Mouse (Mus musculus) mature B cell (primary cell): ENCODE data around the gene Fcho2.
"Not testable (repeated sequence)": the region's sequence is repeated elsewhere in the genome, so short reads cannot be mapped to it uniquely, and the experiment has no call there.

ENCODE experiments used
- in situ Hi-C: fragments of 300-500 bp; cut with MboI; formaldehyde crosslinking; loops from 2 replicates; pipeline ENCODE4 v1.14.3; 2019

Gene Fcho2

DNA sequence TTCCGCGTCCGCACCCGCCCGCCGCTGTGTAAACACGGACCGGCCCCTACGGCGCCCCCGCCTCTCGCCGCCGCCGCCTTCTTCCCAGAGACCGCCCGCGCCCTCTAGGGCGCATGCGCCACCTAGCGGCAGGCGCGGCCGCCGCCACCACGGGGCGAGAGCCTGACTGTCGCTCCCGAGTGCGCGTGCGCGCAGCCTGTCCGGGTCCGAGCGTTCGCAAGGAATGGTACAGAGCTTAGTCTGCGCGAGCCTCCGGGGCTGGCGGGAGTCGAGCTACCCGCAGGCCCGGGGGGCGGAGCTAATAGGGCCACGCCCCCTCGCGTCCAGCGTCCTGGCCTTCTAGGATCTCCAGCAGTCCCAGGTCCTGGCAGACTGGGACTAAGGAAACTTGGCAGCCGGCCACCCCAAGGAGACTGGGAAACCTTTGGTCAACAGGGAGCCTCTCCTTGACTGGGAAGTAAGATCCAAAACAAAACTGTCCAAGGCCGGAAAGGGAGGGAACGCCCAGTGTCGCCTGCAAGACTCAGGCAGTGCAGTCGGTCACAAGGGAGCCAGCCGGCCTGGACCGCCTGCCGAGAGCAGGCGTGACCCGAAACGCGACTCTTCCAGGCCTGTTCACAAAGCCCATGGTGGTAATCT, at the start of gene Fcho2:
Gene Fcho2, minus strand, starts transcription at position 303 of the 639 bp plus-strand sequence.
- in situ Hi-C loops, result no loop called here

DNA sequence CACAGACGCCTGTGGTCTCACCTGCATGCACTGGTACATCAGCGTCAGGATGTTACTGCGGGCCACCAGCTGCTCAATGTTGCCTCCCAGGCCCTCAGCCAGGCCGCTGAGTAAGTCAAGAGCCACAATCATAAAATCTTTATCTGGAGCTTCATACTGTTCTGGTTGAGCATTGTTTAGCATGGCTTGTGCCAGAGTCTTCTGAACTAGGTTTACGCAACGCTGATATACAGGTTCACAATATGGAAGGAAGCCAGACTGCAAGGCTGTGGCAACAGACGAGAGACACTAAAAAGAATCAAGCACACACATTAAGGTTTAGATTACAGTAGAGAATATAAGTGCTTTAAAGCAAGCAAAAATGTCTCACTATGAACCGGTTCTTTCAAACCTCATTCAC, 40.0 kb upstream of the Fcho2 start:
- in situ Hi-C loops, result loop anchor here (25.0 kb wide), 1 partner anchor 232 kb away; no protein-coding TSS in a partner anchor

DNA sequence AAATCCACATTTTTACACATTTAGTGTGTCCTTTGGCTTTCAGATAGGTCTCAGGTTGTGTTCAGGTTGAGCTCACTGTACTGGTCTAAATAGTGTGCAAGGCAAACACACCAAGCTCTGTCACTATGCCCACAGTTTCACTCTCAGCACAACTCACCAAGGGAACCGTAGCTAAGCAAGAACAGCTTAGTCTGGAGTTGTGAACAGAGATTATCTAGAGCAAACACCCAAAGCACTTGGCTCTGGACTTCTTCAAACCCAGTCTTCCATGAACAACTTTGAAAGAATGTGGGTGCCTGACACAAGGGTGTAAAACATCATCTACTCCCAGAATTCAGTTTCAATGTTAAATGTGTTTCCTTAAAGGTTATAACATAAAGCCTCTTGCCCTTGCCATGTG, 30.5 kb upstream of the Fcho2 start:
- in situ Hi-C loops, result no loop called here

DNA sequence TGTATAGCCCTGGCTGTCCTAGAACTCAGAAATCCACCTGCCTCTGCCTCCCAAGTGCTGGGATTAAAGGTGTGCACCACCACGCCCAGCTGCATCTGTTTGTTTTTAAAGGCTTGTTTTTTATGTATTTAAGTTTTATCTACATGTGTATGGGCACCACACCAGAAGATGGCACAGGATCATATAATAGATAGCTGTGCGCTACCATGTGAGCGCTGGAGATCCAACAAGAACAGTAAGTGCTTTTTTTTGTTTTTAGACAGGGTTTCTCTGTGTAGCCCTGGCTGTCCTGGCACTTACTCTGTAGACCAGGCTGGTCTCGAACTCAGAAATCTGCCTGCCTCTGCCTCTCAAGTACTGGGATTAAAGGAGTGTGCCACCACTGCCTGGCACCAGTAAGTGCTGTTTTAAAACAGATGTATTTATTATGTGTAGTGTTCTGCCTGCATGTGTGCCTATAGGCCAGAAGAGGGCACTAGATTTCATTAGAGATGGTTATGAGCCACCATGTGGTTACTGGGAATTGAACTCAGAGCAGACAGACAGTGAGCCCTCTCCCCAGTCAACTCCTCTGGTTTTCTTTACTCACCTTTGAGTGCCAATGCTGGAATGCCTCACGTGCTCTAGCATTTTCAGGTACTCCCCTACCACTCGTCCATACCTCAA, 21.3 kb upstream of the Fcho2 start:
- in situ Hi-C loops, result no loop called here

DNA sequence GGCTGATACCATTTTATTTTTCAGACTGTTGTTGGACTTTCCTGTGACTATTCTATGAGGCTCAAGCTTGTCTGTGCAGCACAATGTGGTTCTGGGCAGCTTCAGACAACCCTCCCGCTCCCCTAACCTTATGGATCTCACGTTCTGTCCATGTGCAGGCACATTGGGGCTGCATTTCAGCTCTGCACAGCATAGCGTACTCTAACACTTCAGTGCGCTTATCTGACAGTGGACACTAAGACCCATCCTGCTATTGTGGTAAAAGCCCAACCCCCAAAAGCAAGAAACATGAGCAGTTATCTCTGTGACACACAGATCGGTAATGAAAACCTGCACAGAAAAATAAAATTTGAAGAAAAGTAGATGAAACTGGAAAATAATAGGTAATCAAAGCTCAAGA, 20.5 kb upstream of the Fcho2 start:
- in situ Hi-C loops, result no loop called here

DNA sequence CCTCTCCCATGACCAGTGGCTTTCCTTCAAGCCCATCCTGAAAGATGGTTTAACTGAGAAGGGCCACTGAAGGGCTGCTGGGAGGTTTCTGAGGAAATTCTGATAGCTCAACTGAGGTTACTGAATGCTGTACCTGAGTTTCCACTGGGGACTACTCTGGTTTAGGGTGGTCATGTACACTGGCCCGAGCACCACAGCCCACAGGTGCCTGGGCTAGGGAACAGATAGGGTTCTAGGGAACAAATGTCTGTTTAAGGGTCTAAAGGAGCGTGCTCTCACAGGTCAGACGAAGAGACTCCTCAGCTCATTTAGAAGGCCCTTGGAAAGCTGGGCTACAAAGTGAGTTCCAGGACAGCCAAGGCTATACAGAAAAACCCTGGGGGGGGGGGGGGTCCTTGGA, 19.5 kb upstream of the Fcho2 start:
- in situ Hi-C loops, result no loop called here

DNA sequence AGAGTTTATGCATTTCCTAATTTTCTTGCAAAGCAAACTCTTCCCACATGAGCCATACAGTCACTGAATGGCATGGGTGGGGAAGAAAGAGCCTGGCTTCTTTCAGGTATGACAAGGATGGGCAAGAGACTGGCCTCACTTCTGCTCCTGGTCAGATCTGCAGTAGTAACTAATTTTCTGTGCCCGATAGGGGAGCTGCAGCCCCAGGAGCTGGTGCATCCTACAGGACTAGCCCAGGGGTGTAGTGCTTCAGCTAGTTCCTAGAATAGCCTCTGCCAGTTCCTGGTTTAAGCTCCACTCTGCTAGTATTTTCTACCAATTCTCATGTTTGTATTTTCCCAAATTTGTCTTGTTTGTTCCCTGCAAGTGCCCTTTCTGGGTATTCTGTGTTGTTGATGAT, 18.9 kb upstream of the Fcho2 start:
- in situ Hi-C loops, result no loop called here

DNA sequence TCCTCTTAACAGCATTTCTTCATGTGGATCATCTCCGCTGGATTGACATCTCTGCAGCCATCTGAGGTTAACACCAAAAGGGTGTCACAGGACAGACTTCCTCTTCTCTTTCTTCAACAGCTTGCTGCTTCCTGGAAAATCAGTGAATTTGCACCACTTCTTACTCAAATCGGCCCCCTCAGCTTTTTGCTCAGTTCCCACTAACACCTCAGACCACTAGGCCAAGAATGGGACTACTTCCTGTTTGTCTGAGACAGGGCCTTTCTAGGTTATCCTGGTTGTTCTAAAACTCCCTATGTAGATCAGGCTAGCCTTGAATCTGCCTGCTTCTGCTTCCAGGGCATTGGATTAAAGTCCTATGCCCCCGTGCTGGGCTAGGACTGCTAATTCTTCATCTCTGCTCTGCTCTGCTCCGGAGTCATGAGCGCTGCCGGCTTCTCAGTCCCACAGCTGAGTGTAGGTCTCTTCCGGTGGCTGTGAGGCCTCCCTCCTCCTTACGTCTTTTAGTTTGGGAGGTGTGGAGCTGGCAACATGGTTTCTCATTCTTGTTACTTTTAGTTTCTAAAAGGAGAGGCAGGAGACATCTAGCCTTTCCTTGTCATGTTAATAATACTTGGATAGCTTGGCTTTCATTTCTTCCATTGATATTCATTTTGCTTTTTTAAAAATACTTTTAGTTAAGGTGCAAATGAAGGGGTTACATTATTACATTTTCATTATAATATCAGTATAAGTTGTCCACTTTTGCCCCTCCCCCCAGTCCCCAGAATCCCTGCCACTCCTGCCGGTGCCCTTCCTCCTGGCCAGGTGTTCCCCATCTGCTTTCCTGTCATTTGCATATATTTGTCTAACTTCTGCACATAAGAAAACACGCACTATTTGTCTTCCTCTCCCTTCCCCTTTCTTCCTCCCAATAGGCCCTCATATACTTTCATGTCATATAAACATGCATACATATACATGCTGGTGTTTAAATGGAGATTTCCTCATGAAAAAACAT, 17.5 kb upstream of the Fcho2 start:
- in situ Hi-C loops, result no loop called here

DNA sequence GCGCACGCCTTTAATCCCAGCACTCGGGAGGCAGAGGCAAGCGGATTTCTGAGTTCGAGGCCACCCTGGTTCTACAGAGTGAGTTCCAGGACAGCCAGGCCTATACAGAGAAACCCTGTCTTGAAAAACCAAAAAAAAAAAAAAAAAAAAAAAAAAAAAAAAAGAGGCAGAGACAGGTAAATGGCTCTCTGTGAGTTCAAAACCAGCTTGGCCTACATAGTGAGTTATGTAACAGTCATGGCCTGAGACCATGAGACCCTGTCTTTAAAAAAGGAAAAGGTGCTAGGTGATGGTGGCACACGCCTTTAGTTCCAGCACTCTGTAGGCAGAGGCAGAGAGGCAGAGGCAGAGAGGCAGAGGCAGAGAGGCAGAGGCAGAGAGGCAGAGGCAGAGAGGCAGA, 13.8 kb upstream of the Fcho2 start:
- in situ Hi-C loops, result not testable (repeated sequence)

DNA sequence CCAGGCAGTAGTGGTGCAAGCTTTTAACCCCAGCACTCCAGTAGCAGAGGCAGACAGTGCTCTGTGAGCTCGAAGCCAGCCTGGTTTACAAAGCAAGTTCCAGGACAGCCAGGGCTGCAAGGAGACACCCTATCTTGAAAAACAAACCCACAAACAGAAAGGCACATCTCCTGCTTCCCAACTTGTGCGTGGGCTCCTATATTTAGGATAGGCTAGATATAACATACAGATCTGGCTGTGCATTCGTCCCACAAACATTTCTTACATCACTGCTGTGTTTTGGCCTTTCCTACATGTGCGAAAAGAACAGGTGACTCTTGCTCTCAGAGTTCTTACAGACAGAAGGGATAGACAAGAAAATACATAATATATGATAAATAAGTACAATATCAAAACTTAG, 10.3 kb upstream of the Fcho2 start:
- in situ Hi-C loops, result no loop called here

DNA sequence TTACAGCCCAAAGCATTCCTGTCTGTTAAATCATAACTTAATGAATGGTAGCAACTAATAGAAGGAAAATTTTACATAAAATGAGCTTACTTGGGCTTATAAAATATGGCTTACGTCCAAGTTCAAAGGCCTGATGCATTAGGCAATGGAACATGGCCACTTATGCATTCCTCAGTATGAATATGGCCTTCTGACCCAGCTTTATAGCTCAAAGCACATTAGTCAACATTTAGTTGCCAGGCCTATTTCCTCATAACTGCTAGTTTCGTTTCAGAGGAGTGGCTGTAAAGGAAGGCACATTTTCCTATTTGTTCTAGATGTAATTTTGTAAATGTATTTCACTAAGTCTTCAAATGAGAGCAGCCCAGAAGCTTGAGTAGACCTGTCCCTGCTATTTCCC, 3.8 kb upstream of the Fcho2 start:
- in situ Hi-C loops, result no loop called here

DNA sequence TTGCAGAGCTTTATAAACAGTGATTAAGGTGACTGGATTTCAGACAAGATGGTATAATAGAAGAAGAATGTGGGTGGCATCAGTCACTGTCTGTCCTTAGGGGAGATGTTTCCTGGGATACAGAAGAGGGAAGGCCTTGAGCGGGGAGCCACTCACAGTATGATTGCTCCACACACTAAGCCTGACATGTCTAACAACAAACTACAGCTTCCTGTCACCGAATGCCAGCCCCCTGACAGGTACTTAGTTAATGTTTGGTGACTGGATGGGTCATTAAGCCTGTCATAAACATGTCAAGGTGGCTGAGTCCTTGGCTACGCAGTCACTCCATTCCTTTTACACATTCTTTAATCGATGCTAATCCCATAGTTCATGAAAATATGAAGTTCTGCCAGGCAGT, 3.0 kb upstream of the Fcho2 start:
- in situ Hi-C loops, result no loop called here

DNA sequence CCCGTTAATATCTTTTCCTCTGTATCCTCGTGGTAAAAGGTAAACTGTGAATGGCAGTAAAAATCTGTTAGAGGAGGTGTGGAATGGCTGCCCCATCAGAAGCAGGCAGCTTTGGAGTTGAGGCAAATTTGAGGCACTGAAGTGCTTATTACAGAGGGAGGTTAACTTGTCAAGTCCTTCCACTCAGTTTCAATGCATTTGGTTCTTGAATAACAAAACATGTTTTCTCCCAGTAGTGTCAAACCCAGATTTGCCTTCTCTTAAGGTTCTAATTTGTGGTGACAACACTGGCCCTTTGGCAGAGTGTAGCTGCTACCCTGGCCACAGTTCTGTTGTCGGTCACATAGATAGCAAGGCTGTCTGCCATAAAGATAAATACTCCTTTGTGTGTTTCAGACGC, 2.5 kb upstream of the Fcho2 start:
- in situ Hi-C loops, result no loop called here

DNA sequence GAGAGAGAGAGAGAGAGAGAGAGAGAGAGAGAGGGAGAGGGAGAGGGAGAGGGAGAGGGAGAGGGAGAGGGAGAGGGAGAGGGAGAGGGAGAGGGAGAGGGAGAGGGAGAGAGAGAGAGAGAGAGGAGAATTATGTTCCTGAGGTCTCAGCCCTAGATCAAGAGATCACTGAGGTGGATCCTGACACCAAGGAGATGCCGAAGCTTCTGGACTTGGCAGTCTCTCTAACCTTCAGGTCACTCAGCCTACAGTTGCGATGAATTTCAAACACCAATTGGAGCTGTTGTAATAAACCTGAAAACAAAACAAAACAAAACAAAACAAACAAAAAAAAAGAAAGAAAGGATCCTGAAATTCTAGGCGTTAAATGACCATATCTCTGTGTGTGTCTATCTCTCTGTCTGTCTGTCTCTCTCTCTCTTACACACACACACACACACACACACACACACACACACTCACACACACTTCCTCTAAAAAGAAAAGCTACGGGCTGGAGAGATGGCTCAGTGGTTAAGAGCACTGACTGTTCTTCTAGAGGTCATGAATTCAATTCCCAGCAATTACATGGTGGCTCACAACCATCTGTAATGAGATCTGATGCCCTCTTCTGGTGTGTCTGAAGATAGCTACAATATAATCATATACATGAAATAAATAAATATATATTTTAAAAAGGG, 1.9 kb upstream of the Fcho2 start:
- in situ Hi-C loops, result not testable (repeated sequence)

DNA sequence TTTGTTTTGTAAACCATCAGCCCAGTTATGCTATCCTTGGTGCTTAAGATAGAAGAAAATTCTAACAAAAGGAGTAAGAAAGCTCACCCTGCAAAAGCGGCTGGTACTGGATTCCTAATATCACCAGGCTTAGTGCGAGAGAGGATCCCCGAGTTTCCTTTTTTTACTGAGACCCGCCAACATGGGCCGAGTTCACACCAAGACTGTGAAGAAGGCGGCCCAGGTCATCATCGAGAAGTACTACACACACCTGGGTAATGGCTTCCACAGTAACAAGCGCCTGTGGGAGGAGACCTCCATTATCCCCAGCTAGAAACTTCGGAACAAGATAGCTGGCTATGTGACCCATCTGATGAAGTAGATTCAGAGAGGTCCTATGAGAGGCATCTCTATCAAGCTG, 1.3 kb upstream of the Fcho2 start:
- in situ Hi-C loops, result no loop called here

DNA sequence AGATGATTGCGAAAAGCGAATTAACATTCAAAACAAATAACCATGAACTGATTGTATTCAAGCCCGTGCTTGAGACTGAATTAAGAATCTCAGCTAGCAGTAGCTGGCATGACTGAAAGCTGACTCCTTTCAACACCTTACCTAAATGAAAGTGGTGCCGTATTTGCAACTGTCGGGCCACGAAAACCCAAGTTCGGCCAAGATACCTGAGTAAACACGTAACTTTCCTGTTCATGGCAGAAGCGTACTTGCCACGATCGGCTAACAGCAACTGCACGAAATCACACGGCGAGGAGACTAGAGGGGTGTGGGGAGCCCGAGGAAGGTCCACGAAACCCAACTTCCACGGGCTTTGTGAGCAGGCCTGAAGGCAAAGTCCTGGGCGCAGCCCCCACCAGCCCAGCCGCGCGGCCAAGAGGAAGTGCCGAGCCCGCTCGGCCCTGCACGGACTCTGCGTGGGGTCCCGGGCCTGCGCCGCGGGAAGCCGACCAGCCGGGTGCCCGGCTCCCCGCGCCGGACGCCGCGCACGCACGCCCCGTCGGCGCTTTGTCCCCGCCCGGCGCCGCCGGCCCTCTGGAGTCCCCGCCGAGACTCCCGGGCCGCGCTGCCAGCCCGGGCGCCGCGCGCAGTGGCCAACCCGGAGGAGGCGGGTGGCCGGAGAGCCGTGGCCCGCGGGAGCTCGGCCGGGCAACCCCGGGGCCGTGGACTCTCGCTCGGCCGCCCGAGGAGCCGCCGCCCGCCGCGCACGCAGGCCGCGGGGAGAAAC, 791 bp downstream of the Fcho2 start:
- in situ Hi-C loops, result no loop called here

DNA sequence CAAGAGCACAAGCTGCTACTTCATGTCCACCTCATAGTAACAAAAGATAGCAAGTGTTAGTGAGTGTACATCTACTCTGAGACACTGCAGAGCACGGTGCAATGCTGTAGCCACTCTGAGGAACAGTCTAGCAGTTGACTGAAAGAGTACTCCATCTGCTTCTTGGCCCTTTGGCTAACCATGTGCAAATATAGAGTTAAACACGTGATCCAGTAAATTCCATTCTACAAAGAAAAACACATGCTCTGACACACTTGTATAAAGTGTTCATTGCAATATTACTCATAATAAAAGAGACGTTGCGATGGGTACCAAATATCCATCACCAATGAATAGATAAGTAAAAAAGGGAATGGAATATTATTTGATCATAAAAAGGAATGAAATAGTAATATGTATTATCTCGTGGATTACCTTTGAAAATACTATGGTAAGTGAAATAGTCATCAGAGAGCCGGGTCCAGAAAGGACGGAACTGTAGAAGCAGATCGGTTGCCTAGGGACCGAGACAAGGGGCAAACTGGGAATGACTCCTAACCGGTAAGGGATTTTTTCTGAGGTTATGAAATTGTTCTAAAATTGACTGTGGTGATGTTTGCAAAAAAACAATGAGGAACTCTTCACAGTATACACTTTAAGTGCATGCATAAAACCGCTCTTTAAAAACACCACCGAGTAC, 1.5 kb downstream of the Fcho2 start:
- in situ Hi-C loops, result no loop called here

DNA sequence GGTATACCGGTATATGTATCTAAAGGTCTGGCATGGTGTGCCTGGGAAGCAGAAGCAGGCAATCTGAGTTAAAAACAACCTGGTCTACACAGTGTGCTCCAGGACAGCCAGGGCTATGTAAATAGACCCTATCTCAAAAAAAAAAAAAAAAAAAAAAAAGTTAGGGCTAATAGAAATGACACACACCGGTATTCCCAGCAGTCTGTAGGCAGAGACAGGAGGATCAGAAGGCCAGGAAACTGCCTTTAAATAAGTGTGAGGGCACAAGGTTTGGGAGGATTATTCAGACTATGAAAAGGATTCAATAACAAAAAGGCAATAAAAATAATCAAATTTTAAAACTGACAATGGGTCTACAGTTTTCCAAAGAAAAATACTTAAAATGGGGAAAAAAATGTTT, 2.1 kb downstream of the Fcho2 start:
- in situ Hi-C loops, result no loop called here

DNA sequence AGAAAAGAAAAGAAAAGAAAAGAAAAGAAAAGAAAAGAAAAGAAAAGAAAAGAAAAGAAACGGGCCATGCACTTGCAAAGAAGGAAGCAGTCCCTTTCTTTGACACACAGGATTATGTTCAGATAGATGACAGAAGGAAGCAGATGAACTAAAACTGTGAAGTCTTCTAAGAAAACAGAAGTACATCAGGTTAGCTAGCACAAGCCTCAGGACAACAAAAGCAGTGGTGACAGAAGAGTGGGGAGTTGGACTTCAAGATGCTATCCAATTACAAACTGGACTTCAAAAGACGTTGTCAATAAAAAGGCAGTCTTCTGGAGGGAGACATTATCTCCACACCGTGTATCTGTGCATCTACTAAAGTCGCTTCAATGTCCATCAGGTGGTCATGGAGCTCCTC, 3.0 kb downstream of the Fcho2 start:
- in situ Hi-C loops, result no loop called here

DNA sequence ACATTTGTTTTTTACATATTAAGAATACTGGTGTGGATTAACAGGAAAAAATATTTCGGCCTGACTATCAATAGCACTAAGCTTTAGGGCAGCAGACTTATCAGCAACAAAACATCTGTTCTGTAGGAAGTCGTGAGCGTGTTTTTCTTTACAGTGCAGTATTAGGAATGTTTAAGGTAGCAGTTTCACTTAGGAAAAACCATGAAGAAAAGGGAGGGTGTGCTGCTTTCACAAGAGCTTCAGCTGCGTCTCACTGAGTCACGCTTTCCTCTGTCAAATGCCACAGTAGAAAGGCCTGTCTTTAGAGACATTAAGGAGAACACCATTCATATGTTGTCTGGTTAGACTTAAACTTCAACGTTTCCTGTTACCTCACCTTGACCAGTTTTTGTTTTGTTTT, 5.1 kb downstream of the Fcho2 start:
- in situ Hi-C loops, result no loop called here

DNA sequence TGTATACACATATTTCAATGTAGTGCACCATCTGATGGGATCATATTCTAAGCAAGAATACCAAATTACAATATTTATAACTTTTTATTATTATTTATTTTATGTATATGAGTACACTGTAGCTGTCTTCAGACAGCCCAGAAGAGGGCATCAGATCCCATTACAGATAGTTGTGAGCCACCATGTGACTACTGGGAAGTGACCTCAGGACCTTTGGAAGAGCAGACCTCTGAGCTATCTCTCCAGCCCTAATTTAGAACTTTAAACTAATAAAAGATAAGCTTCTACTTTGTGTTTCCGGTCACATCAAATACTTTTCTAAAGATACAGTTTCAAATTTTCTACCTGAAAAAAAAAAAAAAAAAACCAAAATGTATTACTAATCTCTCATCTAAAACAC, 6.2 kb downstream of the Fcho2 start:
- in situ Hi-C loops, result no loop called here
